Mouse (Mus musculus) hindbrain, embryonic 11.5 days (tissue): ENCODE measurements at regions not wholly inside any gene's neighbourhood (a gene's known extent, or its start where the extent isn't known, plus 50 kb on each side); places are given as distances from the start of the nearest gene placed in this dataset.

ENCODE experiments used
- ATAC-seq: fragments of 200-750 bp; cut with Nextera tagmentation; 2 replicates; pipeline ENCODE4 v1.8.0; 2017; ENCODE audit warnings: mild to moderate bottlenecking, moderate TSS enrichment, moderate library complexity; ENCODE audit not compliant: low FRiP score
- DNase-seq: peaks from one replicate; pipeline ENCODE4 v3.0.0-alpha.2; 2015; ENCODE audit warnings: low spot score
- H3K27ac ChIP-seq: fragments of 300-500 bp; sonication (generic); 2 replicates; pipeline ENCODE4 v1.5.1; 2014; ENCODE audit warnings: mild to moderate bottlenecking, low read depth, low read length
- H3K27me3 ChIP-seq: fragments of 300-500 bp; sonication (generic); 2 replicates; pipeline ENCODE4 v1.6.1; 2014; ENCODE audit warnings: mild to moderate bottlenecking, low read length, moderate library complexity, mixed read lengths; ENCODE audit not compliant: control insufficient read depth, insufficient read depth
- H3K36me3 ChIP-seq: fragments of 300-500 bp; sonication (generic); 2 replicates; pipeline ENCODE4 v1.6.1; 2014; ENCODE audit warnings: mild to moderate bottlenecking, low read length, moderate library complexity, mixed read lengths; ENCODE audit not compliant: control insufficient read depth, insufficient read depth
- H3K4me1 ChIP-seq: fragments of 300-500 bp; sonication (generic); replicated peaks from 2 replicates; pipeline ENCODE4 v1.6.1; 2014; ENCODE audit warnings: low read length, mixed read lengths; ENCODE audit not compliant: control insufficient read depth, insufficient read depth
- H3K4me2 ChIP-seq: fragments of 300-500 bp; sonication (generic); replicated peaks from 2 replicates; pipeline ENCODE4 v1.6.1; 2014; ENCODE audit warnings: mild to moderate bottlenecking, low read depth, low read length
- H3K4me3 ChIP-seq: fragments of 300-500 bp; sonication (generic); 2 replicates; pipeline ENCODE4 v1.5.1; 2014; ENCODE audit warnings: low read depth, low read length
- H3K9ac ChIP-seq: fragments of 300-500 bp; sonication (generic); 2 replicates; pipeline ENCODE4 v1.6.1; 2014; ENCODE audit warnings: low read depth, low read length
- H3K9me3 ChIP-seq: fragments of 300-500 bp; sonication (generic); 2 replicates; pipeline ENCODE4 v1.6.1; 2016; ENCODE audit warnings: low read length; ENCODE audit not compliant: control insufficient read depth
- WGBS: fragments of 180-500 bp; shearing (Covaris S2); extraction: QIAGEN DNeasy Blood & Tissue Kit; methylation state at CpG from one replicate; pipeline ENCODE4 v1.1.7; 2014; 5-methylcytosine and 5-hydroxymethylcytosine counted together

DNA sequence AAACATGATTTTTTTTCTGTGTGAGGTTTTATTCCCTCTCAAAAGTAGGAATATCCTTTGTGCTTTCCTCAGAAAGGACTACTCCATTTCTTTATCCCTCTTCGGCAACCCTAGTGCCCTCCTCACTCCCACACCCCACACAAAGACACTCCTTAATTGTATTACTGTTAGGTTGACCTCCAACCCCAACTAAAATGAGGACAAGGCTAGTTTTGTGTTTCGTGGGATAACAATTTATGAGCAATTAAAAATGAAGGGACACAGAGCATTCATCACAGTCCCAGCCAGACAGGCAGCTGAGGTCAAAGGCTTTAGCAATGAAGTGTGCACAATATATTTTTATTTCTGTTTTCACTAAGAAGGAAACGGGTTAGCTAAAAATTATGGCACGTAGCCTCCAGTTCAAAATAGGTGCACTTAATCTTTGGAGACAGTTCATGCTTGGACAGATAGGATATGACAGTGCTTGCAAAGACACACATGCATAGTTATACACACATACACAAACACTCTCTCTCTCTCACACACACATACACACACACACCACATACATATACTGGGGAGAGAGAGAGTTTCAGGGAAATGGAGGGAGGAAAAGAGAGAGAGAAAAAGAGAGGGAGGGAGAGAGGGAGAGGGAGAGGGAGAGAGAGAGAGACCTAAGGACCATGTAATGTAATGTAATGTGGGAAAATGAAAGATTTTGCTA lies 498.8 kb upstream of the Pou3f2 start:
- Histone ChIP-seq H3K9ac (no peak overlapping the region), H3K4me2 (no peak overlapping the region), H3K4me1 (no peaks in the 10 kb centered on the region), H3K27ac (0 out of 2 replicates have a peak overlapping the region, but pooled peaks have one; percentile 36), H3K9me3 (no peaks in the 10 kb centered on the region), H3K4me3 (no peak overlapping the region), H3K36me3 (no peaks in the 10 kb centered on the region), H3K27me3 (no peaks in the 10 kb centered on the region)
- 26% methylated on average over 4 of the region's 4 CpGs for WGBS
- ATAC-seq = peak; percentile 76; the same call in 1 of the 2 replicates
- no peak for DNase-seq

DNA sequence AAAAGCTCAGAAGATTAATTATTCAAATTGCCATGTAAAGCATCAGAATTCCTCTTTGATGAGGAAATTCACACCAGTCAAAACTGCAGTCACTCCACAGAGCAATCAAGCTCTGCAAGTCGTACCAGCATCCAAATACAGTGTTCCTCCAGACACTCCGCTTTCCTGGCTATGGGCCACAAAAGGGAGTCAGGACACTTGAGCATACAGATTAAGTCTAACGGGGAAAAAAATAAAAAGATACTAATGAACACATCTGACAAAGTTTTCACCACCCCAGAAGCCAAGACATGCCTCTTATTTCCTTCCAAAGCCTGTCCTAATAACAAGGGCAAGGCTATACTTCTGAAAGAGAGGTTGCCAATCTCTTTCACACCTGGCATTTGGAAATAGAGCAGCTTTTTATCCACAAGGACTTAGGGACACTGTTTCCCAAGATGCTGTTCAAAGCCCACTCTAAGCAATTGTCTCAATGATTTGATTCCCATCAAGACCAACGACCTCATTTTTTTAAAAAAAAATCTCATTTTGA lies 485.5 kb upstream of the Pou3f2 start:
- Histone ChIP-seq H3K9me3 (no peaks in the 10 kb centered on the region), H3K9ac (no peak overlapping the region), H3K27me3 (no peaks in the 10 kb centered on the region), H3K4me1 (no peaks in the 10 kb centered on the region), H3K4me2 (no peak overlapping the region), H3K27ac (no peak overlapping the region), H3K4me3 (no peak overlapping the region), H3K36me3 (no peaks in the 10 kb centered on the region)
- DNase-seq (no peak), ATAC-seq (no peak)
- 81% methylated on average over 4 of the region's 4 CpGs for WGBS

DNA sequence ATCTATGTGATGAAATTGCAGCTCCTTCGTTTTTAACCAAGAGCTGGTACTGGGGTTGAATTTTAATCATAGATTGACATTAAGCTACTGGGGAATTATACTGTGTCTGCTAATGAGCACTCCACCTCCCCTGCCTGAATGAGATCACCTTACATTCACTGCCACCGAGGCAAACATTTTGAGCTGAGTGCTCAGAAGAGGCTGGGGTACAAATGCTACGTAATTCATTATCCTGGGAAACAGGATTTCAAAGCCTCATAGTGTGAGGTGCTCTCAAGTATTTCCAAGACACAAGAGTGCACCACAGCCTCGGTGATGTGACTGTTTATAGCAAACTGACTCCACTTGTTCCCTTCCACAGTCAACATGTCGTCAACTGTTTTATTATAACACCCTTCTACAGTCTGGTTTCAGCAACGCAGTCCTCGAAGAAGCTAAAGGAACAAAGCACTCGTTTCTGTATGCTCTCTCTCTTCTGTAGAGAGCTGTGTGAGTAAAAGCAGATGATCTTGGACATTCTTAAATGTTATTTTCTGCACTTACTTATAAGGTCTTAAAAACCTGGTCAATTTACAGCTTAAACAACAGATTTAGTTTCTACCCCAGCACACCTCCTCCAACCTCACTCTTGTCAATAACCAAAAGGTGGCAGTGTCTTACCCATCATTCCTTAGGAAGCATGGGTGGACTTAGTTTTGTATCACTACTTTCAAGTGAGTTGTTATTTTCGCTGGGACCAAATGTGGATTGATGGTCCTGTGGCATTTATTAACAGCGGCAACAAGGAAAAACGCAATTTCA lies 484.8 kb upstream of the Pou3f2 start:
- Histone ChIP-seq H3K27ac (no peak overlapping the region), H3K9ac (no peak overlapping the region), H3K36me3 (no peaks in the 10 kb centered on the region), H3K4me2 (no peak overlapping the region), H3K4me3 (no peak overlapping the region), H3K4me1 (no peaks in the 10 kb centered on the region), H3K9me3 (no peaks in the 10 kb centered on the region), H3K27me3 (no peaks in the 10 kb centered on the region)
- DNase-seq = no peak
- ATAC-seq = no peak
- 64% methylated on average over 11 of the region's 11 CpGs for WGBS

DNA sequence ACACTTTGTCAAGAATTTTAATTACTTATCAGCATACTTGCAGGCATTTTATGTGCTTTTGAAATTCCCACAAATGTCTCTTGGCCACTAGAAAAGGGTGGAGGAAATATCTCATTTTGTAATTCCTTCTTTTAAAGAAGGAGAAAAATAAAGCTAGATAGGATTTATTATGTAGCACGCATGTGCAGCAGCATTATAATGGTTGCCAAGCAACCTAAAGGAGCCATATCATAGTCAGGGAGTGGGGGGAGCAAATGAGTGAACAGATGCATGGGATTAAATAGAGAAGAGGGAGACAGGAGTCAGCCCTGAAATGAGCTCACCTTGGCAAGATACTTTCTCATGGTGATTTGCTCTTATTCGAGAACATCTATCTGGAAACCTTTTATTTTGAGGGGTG lies 483.0 kb upstream of the Pou3f2 start:
- Histone ChIP-seq H3K36me3 (no peaks in the 10 kb centered on the region), H3K4me1 (no peaks in the 10 kb centered on the region), H3K27me3 (no peaks in the 10 kb centered on the region), H3K4me2 (no peak overlapping the region), H3K9me3 (no peaks in the 10 kb centered on the region), H3K4me3 (no peak overlapping the region), H3K27ac (no peak overlapping the region), H3K9ac (no peak overlapping the region)
- DNase-seq (peak; percentile 29), ATAC-seq (peak; percentile 73)
- 42% methylated on average over 2 of the region's 2 CpGs for WGBS

DNA sequence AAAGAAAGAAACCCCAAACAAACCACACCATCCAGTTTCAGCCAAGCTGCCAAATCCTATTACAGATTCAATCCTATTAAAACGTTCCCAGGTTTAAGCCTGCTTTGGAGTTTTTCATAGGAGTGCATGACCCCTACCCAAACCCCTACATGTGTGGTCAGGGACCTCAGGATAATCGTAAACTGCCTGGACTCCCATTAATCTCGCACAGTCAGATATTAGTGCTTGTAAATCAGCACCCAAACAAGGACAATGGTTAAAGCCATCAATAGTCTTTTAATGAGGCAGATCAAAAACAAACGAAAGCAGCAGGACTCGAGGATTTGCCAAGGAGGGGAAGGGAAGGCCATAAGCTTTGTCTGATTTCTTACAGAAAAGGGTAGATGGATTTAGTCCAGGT lies 482.3 kb upstream of the Pou3f2 start:
- no peaks in the 10 kb centered on the region for H3K9me3 ChIP-seq
- 0 out of 2 replicates have a peak overlapping the region, but pooled peaks have one; percentile 24 for H3K27ac ChIP-seq
- H3K4me2 ChIP-seq = no peak overlapping the region
- ATAC-seq (peak; percentile 72), DNase-seq (no peak)
- no peaks in the 10 kb centered on the region for H3K27me3 ChIP-seq
- 11% methylated on average over 5 of the region's 5 CpGs for WGBS
- no peak overlapping the region for H3K4me3 ChIP-seq
- no peak overlapping the region for H3K9ac ChIP-seq
- H3K4me1 ChIP-seq = no peaks in the 10 kb centered on the region
- H3K36me3 ChIP-seq = no peaks in the 10 kb centered on the region

DNA sequence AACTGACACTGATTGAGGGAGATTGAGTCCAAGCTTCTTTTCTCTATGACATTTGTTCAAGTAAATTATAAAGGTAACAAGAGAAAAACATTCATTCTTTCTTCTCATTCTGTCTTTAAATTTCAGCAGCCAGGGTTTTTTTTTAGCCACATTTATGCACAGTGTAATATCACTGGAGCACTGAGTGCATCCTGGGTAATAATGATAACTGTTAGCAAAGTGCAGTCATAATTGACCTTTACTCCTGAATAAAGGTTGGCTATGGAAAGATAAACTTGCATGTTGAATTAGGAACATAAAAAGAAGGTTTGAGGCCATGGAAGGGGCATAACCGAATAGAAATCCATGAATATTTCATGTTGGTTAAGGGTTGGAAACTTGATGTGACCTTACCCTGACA lies 461.3 kb upstream of the Pou3f2 start:
- Histone ChIP-seq H3K27me3 (no peaks in the 10 kb centered on the region), H3K36me3 (no peaks in the 10 kb centered on the region), H3K4me2 (no peak overlapping the region), H3K27ac (no peak overlapping the region), H3K9me3 (no peaks in the 10 kb centered on the region), H3K4me1 (no peaks in the 10 kb centered on the region), H3K4me3 (no peak overlapping the region), H3K9ac (no peak overlapping the region)
- DNase-seq (no peak), ATAC-seq (no peak)
- 60% methylated on average over 1 of the region's 1 CpGs for WGBS

DNA sequence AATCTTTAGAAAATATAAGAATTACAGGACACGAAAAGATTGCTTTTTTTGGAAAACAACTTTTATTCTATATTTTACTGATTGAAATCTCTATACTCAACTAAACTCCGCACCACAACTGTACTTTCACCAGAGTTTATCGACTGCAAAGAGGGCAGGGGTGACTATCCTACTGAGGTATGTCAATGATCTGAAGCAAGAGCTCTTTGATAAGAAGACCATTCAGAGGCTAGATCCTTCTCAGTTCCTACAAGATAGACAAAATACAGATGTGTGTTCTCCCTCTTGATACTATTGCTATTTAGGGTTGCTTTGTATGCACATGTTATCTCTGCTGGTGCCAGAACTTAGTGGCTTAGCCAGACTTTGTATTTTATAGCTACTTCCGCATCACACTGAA lies 460.7 kb upstream of the Pou3f2 start:
- no peaks in the 10 kb centered on the region for H3K27me3 ChIP-seq
- no peak overlapping the region for H3K4me2 ChIP-seq
- no peaks in the 10 kb centered on the region for H3K36me3 ChIP-seq
- no peak overlapping the region for H3K4me3 ChIP-seq
- 88% methylated on average over 4 of the region's 4 CpGs for WGBS
- ATAC-seq (no peak), DNase-seq (no peak)
- no peaks in the 10 kb centered on the region for H3K4me1 ChIP-seq
- no peak overlapping the region for H3K9ac ChIP-seq
- no peak overlapping the region for H3K27ac ChIP-seq
- H3K9me3 ChIP-seq = no peaks in the 10 kb centered on the region

DNA sequence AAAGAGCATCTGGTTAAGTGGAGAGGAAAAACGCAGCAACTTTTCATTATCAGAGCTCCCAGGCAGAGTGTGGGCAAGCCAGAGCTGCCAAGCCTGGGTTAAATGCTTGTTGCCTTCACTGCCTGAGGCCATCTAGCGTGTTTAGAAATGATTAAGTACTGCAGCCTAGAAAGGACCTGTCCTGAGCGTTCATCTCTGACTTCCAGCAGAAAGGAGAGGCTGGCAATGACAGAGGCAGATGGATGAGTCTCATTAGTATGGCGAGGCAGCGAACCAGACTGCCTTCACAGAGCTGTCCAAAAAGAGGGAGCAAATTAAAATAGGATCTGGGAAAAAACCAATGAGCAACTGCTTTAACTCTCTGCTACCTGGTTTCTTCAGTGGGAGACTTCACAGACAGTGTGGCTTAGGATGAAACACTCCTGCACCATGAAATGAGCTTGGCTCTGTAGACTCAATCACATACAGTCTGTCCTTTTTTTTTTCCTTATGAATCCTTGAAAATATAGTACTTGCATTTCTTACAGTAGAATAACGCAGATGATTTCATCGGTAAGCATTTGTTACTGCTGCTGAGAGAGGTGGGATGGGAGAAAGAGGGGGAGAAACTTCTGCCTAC lies 458.7 kb upstream of the Pou3f2 start:
- Histone ChIP-seq H3K4me3 (no peak overlapping the region), H3K9me3 (no peaks in the 10 kb centered on the region), H3K36me3 (no peaks in the 10 kb centered on the region), H3K4me1 (no peaks in the 10 kb centered on the region), H3K27me3 (no peaks in the 10 kb centered on the region), H3K4me2 (no peak overlapping the region), H3K9ac (no peak overlapping the region), H3K27ac (0 out of 2 replicates have a peak overlapping the region, but pooled peaks have one; percentile 14)
- DNase-seq (peak; percentile 67), ATAC-seq (peak; percentile 95)
- WGBS = 42% methylated on average over 7 of the region's 7 CpGs
